Mouse (Mus musculus) WW6 (cell line): ENCODE results near the gene Tmem255b.
A peak's percentile ranks its signal among the peaks of the same experiment; 100 is the strongest.

Experiments used
- DNase-seq: peaks from one replicate; pipeline ENCODE4 v3.0.0-alpha.2; 2013; ENCODE audit warnings: low read depth, low spot score

Gene Tmem255b

DNA sequence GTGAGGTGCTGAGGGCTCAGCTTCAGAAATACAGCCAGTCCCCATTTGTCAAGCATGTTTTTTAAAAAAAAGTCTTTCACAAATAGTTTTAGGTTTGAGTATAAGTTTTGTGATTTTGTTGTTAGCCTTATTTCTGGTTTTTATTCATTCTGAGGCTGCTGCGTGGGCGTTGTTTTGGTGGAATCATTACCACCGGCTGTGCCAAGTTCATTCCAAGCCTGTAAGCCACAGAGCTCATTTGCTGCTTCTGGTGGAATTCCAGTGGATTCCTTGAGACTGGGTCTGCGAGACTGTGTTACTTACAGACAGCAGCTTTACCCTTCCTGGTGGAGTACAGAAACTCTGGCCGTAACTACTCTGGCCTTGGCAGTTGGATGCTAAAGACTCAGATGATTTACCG lies 11.5 kb downstream of the Tmem255b start:
- DNase-seq, result no peak

DNA sequence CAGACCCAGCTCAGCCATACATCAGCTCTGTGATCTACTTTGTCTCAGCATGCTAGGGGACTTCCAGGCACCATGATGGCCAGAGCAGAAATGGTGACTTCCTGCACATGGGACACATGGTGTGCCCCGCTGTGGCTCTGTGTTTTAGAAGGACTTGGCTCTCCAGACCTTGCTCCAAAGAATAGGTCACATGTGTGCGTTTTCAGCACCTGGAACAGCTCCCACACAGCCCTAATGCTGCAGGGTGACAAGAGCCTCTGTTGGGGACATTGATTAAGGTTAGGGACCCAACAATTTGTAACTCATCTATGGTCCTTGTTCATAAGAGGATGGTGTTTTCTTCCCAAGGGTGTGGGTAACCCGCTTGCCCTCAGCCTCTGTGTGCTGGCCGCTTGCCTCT lies 13.2 kb downstream of the Tmem255b start:
- DNase-seq, result no peak

DNA sequence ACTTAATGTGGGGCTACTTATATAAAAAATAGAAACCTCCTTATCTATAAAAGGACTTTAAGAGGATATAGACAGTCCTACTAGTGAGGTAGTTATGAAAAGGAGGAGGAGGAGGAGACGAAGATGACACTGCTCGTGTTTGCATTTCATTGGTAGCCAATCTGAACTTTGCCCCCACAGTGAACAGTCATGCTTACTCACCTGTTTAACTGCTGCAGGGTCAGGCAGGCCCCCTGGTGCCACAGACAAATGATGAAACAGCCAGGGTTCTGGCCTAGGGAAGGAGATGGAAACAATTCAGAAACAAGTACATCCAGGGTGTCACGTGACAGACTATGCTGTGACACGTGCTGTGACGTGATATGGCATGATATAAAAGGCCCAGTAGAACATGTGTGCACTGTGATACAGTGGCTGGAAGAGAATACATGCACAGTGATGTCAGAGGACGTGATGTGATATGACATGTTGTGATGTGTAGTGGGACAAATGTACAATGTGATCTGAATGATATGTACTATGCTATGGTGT lies 16.8 kb downstream of the Tmem255b start:
- DNase-seq, result no peak

DNA sequence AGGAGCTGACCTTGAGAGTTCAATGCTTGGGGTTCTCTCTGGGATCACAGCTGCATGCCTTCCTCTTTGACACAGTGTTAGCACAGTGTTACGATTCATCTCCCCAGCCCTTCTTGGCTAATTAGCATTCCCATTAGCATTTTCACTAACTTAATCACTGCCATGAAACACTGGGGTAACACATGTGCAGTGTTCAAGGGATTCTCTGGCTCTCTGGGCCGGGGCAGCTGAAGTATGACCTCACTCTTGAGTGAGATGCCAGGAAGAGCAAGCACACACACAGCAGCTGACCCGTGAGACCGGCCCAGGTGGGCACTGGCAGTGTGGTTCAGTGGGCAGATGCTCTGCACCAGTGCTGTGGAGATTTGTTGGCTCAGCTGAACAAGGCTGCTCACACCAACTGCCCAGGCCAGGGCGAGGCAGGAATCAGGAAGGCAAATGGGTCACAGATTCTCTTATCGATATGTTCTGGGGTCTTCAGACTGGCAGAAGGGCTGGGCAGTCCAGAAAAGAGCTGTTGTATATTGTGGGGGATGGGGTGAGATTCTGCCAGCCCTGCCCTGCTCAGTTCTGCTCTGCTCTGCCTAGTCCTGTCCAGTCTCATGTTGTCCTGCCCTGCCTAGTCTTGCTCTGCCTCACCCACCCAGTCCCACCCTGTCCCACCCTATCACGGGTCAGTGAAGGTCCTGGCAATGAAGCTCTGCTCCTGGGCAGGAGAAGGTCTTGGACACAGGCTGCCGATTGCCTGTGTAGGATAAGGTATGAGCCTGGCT lies 19.5 kb downstream of the Tmem255b start:
- DNase-seq, result no peak

DNA sequence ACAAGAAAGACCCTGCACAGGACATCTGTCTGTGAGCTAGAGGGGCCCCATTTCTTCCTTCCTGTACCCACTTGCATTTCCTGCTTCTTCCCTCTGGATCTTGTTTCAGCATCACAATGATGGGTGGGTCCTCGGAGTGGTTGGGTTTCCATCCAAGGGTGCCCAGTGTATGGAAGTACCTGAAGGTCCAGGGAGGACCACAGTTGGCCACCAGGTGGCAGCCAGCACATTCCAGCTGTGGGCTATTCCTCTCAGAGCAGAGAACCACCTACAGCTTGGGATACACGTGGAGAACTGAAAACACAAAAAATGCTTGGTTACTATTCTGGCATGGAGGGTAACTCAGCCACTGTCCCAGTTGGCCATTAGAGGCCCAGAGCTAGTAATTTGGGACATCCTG lies 20.3 kb downstream of the Tmem255b start:
- DNase-seq, result peak; percentile 38

DNA sequence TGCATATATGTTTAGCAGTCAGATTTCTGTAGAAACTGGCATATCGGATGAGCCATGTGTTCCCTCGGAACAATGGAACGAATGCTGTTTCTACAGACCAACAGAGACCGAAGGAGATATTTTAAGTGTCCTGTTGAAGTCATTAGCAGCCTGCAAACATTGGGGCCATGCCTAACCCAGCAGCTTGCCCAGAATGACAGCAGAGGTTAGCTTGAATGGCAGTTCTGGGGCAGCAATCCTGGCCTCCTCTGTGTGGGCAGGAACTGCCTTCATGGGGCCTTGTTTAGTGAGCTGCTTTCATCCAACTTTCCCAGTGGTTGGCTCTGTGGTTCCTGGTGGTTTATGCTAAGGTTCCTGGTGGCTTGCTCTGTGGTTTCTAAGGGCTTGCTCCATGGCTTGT lies 24.4 kb downstream of the Tmem255b start:
- no peak for DNase-seq

DNA sequence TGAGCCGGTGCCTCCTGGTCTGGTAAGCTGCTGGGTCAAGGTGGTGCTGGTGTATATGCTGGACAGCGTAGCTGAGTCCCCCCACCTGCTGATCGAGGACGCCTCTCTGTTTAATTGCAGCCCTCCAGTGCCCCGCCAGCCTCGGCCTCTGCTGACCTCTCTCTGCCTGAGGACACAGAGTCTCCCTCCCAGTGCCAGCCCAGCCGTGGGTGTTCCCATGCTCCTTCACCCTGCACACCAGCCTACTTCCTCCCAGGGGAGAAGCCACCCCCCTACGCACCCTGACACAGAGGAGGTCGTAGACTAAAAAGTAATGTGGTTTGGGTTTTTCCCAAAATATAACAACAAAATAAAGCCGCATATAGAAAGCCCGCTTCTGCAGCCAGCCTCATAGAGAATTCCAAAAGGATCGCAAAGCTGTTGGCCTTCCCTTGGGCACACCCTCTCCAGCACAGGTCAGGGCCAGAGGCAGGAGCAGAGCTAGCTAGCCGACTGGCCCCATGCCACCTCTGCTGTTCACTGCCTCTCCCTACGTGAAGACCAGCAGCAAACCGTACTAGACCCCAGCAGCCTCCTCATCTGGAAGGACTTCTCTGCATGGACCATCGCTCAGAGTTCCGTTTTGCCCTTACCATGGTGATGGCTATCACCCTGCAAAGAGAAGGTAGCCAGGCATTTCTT lies 26.2 kb downstream of the Tmem255b start:
- DNase-seq, result no peak

DNA sequence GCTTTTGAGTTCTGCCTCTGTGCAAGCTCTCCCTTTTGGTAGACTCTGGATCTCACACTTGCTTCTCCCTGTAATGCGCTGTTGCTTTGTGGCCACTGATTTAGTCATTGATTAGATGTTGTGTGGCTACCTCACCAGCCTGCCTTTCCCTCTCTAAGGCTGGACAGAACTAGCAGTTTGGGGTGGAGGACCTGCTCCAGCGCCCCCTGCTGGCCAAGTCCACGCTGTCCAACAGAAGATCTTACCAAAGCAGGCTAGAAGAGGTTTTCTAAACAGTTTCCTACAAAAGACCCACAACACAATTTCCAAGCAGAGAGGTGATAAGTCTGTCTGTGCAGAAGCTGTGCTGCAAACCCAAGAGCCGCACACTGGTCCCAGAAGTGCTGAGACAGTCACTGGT lies 26.9 kb downstream of the Tmem255b start:
- no peak for DNase-seq

DNA sequence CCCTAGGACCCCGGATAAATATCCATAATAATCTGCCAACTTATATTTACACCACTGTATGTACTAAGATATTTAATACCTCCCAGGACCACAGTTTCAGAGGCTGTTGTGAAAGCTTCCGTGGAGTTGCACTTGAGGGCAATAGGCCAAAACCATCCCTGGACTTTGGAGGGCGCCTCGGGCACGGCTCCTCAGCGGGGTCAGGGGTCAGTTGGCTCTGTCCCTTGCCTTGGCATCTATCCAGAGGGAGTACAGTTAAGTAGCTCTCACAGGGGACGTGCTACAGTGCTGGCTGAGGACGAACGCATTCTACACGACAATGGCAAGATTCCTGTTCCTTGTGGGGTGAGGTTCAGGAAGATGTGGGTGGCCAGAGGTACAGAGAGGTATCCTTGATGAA lies 27.4 kb downstream of the Tmem255b start:
- no peak for DNase-seq

DNA sequence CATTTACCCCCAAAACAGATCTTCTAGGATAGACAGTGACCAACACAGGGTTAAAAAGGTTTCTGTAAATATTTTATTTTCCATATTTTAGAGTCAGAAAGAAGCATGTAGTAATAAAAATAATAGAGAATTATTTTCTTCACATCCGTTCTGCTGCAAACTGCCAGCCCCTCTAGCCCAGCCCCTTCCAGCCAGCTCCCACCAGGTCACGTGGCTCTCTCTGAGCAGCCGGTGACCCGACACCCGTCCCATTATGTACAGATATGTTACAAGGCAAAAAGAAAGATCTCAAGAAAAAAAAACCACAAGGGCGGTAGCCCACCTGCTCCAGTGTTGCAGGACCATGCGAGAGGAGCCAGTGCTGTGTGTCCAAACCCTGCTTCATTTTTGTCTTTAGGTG lies 30.3 kb downstream of the Tmem255b start:
- DNase-seq, result no peak

DNA sequence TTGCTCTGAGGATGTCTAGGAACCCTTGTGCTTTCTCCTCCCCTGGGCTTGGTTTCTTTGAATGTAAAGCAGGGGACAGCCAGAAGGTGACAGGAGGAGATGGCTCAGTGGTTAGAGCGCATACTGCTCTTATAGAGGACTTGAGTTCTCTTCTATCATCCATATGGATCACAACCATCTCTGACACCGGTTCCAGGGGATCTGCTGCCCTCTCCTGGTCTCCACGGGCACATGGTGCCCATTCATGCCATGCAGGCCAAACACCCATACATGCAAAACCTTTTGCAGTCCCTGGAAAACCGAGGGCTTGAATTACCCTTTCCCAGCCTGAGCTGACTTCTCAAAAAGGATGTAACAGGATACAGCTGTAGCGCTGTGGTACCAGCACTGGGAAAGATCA lies 32.0 kb downstream of the Tmem255b start:
- DNase-seq, result no peak

DNA sequence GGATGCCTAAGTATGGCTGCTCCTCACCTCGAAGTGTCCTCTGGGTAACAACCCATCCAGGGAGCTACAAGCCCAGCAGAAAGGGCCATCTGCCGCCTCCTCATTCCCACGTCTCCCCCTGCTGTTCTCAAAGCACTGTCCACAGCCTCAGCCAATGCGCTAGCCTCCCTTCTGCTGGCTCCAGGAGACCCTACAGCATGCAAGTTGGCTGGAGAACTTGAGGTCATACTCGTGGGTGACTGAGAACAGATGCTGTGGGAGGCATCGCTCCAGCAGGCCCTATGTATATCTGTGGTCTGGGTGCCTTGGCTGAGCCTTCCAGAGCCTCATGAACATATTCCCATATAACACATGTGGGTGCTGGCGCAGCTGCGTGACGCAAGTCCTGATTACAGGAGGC lies 33.7 kb downstream of the Tmem255b start:
- no peak for DNase-seq

DNA sequence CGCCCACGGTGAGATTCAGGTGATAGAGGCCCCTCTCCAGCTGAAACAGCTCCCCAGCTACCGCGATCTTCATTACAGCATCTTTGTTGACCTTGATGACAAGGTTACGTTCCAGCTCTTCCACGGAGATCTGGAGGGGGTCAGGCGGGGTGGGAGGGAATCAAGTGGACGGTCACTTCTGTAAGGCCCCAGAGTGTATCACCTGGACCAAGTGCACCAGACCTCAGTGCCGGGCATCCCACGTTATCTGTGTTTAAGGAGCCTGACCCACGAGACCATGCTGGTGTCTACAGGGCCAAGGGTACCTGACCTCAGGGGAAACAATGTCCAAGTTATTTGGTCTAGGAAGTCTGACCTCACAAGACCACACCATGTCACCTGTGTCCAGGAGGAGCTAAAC lies 36.5 kb downstream of the Tmem255b start:
- DNase-seq, result no peak

DNA sequence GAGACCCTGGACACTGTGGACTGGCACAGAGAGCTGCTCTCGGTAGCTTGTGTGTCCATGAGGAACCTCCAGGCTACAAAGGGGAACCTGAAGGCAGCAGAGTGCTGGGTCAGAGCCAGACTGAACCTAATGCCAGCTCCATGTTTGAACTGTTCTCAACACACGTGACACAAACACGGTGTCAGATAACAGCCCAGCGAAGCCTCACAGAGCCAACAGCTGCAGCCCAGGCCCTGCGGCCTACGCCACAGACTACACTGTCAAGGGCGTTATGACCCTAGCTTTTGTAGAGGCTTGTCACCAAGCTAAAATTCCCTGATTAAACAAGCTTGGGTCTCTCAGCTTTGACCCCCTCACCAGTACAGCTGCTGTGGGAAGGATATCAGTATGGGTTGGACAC lies 37.3 kb downstream of the Tmem255b start:
- DNase-seq, result no peak

DNA sequence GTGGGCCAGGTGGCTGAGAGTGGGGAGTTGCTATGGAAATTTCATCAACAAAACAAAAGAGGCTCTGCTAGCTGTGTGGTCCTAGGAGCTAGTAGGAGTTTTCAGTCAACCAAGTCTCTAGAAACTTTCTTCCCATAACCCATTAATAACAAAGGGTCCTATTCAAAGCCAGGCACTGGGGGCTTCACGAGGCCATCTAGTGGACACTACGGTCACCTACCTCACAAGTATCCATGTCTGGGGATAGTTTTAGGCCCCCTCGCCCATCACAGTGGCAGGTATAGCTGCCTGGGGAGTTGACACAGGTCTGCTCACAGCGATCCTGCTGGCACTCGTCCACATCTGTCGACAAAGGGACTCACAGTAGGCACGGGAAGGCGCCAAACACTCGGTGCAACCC lies 40.9 kb downstream of the Tmem255b start:
- no peak for DNase-seq

DNA sequence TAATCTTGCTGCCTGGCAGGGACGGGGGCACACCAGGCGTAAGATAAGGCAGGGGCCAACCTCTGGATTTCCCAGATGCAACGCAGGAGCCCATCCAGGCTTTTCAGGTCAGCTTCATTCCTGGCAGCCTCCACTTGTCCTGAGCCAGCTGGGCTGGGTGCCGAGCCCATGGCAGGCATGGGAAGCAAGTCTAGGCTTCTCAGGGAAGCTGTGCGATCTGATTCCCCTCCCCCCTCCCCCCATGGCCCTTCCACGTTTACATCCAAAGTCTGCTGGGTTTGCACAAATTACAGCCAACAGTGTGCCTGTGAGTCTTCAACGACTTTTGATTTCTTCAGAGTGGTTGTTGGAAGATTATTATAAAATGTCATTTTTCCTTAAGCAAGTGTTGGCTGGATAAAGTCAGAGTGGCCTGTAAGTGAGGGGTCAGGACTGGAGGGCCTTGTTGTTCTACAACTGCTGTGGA lies 46.1 kb downstream of the Tmem255b start:
- DNase-seq, result no peak

DNA sequence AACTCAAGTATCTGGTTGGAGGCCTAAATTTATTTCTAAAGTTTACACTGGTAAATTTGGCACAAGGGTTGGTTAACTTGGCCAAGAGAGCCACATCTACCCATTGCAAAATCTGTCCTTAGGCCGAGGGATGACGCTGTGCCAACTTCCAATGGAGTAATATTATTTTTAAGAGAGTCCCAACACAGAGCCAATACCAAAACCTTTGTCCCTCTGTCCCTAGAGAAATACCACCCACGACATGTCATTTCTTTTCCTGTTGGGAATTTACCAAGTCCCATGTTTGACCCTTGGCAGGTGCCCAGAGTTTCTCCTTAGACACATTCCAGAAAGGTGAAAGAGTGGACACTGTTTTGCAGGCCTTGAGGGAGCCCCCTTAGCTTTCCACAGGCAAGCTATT lies 46.6 kb downstream of the Tmem255b start:
- DNase-seq, result no peak

DNA sequence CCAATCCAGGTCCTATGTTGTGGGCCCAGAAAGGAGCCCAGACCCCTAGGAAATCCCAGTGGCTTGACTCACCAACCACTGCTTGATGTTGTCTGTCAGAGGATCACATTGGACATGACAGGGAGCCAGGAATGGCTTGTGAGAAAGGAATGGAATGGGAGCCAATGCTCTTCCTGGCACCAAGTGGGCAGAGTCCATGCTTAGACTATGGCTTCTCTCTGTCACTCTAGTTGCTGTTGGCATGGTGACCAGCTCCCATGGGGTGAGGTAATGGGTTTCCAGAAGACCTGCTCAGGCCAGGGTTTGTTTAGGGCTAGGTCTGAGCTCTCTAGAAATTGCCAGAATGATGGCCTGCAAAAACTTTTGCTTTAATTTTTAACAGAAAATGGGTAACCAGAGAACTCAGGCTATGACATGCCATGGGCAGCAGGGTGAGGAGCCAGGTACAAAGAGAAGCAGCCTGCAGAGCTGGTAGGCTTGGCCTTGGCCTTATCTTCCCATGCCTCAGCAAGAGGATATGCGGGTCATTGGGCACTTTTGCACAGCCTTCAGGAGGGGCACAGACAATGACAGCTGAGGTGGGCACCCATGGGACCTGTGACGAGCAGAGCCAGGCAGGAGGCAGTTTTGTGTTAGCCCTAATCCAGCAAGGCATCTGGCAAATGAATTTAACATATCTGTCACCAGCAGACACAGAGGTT lies 47.3 kb downstream of the Tmem255b start:
- no peak for DNase-seq

DNA sequence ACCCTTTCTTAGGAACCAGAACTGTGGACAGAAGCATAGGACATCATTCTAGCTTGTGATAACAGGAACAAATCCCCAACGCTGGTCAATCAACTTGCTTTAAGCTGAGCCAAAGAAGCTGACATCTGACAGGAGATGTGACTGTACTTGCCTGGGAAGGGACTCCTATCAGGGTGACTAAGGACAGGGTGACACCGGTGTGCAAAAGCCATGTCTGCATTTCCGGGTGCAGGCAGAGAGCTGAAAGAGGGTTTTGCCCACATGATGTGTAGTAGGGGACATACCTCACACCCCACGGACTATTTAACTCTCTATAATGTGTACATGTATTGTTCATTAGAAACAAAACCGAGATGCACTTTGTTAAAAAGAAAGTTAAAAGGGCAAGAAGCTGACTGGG lies 48.2 kb downstream of the Tmem255b start:
- no peak for DNase-seq

DNA sequence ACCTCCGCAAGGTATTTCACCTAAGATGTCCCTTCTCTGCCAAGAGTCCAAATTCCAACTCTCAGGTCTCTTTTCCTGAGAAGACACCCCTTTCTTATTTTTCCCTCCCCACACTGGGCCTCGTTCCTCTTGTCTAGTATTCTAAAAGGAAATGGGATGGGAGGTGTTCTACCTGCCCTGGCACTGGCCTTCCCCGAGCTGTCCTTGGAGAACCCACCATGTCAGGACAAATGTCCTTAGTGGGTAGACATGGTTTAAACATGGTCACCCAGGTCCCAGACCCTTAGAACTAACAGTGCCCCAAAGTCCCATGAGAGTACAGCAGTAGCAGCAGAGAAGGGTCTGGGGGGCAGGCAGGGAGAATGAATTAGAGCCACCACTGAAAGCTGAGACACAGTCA lies 54.4 kb downstream of the Tmem255b start:
- DNase-seq, result no peak

DNA sequence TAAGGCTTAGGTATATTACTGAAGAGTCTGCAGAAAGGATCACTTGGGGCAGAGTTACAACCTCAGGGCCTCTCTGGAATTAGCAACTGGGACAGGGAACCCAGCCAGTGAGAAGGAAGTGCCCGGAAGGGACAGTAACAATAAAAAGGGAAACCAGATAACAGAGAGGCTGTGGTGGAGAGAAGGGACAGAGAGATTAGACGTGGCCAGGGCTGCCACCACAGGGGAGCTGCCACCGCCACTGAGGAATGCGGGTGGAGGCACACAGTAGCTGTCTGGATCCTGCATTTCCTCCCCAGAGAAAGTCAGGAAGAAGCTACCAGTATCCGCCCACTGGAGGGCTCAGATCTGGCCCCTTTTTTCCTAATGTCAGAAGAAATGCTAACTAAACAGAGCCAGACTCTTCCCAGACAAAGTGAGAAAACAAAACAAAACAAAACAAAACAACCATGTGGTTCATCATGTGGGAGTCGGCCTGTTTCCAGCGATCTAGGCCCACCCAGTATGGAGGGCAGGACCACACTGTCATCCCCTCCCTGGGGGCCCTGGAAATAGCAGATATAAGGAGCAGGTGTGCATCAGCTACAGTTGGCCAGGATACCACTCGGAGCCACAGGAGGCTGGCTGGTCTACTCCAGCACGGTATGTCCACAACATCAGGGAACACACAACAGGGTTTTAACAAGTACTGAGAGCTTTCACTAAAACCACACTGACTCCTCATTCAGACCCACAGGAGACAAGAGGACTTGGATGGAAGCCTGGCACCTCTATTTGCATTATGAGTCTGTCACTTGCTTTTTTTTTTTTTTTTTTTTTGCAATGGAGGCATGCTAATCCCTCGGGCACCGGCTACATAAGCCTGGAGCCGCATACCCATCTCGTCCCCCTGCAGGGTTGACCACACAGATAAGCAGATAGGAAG lies 55.3 kb downstream of the Tmem255b start:
- DNase-seq, result no peak
